In genomic region chr2:85095906-85096305, GRCm38 (mm10) we compare ENCODE assay signal across 12 mouse cellular contexts. TPM values are rescaled to one million over a fixed set of nuclear protein-coding genes. Genes with fewer than 3 reads are reported as not detected.
DNase-seq lines count a peak whose midpoint lies in the region; ATAC-seq lines count a peak whose summit lies in the region.
"Had no signal": no experiment of that assay in that cellular context is flagged by ENCODE, and none has a peak within 500 bp of the region (broad histone marks: within the 10 kb centered on the region; RNA-seq: fewer than 3 reads in every experiment).

No protein-coding gene starts in this region.

- H3K27me3 ChIP-seq in forebrain, embryonic 10.5 days (ENCODE audit: poor library complexity, severe bottlenecking), result no peaks in the 10 kb centered on the region
- H3K27me3 ChIP-seq in forebrain, embryonic 16.5 days (replicated peaks; ENCODE audit: control insufficient read depth, insufficient read depth, low read length), result no peaks in the 10 kb centered on the region
- no peaks in the 10 kb centered on the region for H3K27me3 ChIP-seq in limb, embryonic 10.5 days (ENCODE audit: low read depth, poor library complexity, severe bottlenecking)
- H3K27me3 ChIP-seq in midbrain, embryonic 14.5 days (ENCODE audit: control insufficient read depth, insufficient read depth, low read length), result no peaks in the 10 kb centered on the region
- H3K27me3 ChIP-seq in kidney, embryonic 14.5 days (ENCODE audit: control insufficient read depth, insufficient read depth, low read length), result no peaks in the 10 kb centered on the region

- 32% methylated on average over 5 of the region's 5 CpGs for WGBS in forebrain, embryonic 10.5 days
- 10% methylated on average over 5 of the region's 5 CpGs for WGBS in forebrain, embryonic 16.5 days
- WGBS in limb, embryonic 10.5 days, result 63% methylated on average over 5 of the region's 5 CpGs
- WGBS in midbrain, embryonic 14.5 days, result 47% methylated on average over 5 of the region's 5 CpGs
- 60% methylated on average over 5 of the region's 5 CpGs for WGBS in kidney, embryonic 14.5 days

- H3K4me2 ChIP-seq in forebrain, embryonic 16.5 days (ENCODE audit: low read length), result no peak overlapping the region
- no peak overlapping the region for H3K4me2 ChIP-seq in midbrain, embryonic 14.5 days (ENCODE audit: low read length)
- no peak overlapping the region for H3K4me2 ChIP-seq in kidney, embryonic 14.5 days (replicated peaks; ENCODE audit: low read depth, low read length)

- no peak for DNase-seq in forebrain, embryonic 10.5 days (ENCODE audit: extremely low spot score, low spot score)
- DNase-seq in lung, postnatal 4 days, result peak; percentile 3 to 34
- no peak for DNase-seq in lung, postnatal 25 days (ENCODE audit: low spot score)
- no peak for DNase-seq in limb, embryonic 10.5 days (ENCODE audit: low spot score)
- DNase-seq in midbrain, embryonic 14.5 days, result no peak
- no peak for DNase-seq in kidney, postnatal 14 days
- DNase-seq: cerebellum, postnatal 25 days; heart, postnatal 36 days; kidney, postnatal 25 days; lung, postnatal 36 days had no signal

- ATAC-seq in forebrain, embryonic 16.5 days, result no peak
- no peak; the same call in 1 of the 2 replicates for ATAC-seq in midbrain, embryonic 14.5 days (ENCODE audit: low FRiP score, low TSS enrichment)
- ATAC-seq in kidney, embryonic 14.5 days (ENCODE audit: low FRiP score, low TSS enrichment), result no peak

- peaks cover 10% of the 10 kb centered on the region for H3K4me1 ChIP-seq in forebrain, embryonic 10.5 days
- H3K4me1 ChIP-seq in forebrain, embryonic 16.5 days (replicated peaks; ENCODE audit: control insufficient read depth, insufficient read depth, low read length), result no peaks in the 10 kb centered on the region
- H3K4me1 ChIP-seq in limb, embryonic 10.5 days, result no peaks in the 10 kb centered on the region
- no peaks in the 10 kb centered on the region for H3K4me1 ChIP-seq in midbrain, embryonic 14.5 days (ENCODE audit: control insufficient read depth, insufficient read depth, low read length)
- H3K4me1 ChIP-seq in kidney, embryonic 14.5 days (ENCODE audit: control insufficient read depth, insufficient read depth, low read length), result no peaks in the 10 kb centered on the region

- no peaks in the 10 kb centered on the region for H3K9me3 ChIP-seq in forebrain, embryonic 10.5 days
- H3K9me3 ChIP-seq in forebrain, embryonic 16.5 days (ENCODE audit: control insufficient read depth, low read length), result no peaks in the 10 kb centered on the region
- H3K9me3 ChIP-seq in limb, embryonic 10.5 days (replicated peaks), result no peaks in the 10 kb centered on the region
- no peaks in the 10 kb centered on the region for H3K9me3 ChIP-seq in midbrain, embryonic 14.5 days (ENCODE audit: control insufficient read depth, low read length)
- no peaks in the 10 kb centered on the region; the same call in 1 of the 2 replicates for H3K9me3 ChIP-seq in kidney, embryonic 14.5 days (ENCODE audit: control insufficient read depth, low read length)

- H3K4me3 ChIP-seq in forebrain, embryonic 10.5 days, result no peak overlapping the region
- no peak overlapping the region for H3K4me3 ChIP-seq in forebrain, embryonic 16.5 days (replicated peaks; ENCODE audit: low read length)
- H3K4me3 ChIP-seq in limb, embryonic 10.5 days, result no peak overlapping the region
- no peak overlapping the region for H3K4me3 ChIP-seq in midbrain, embryonic 14.5 days (replicated peaks; ENCODE audit: low read depth, low read length)
- H3K4me3 ChIP-seq in kidney, embryonic 14.5 days (ENCODE audit: low read length), result no peak overlapping the region

- peak overlapping the region; percentile 49; the same call in 1 of the 2 replicates for H3K27ac ChIP-seq in forebrain, embryonic 10.5 days
- no peak overlapping the region for H3K27ac ChIP-seq in forebrain, embryonic 16.5 days (ENCODE audit: low read length)
- H3K27ac ChIP-seq in limb, embryonic 10.5 days, result 0 out of 2 replicates have a peak overlapping the region, but pooled peaks have one; percentile 37
- 0 out of 2 replicates have a peak overlapping the region, but pooled peaks have one; percentile 20 for H3K27ac ChIP-seq in midbrain, embryonic 14.5 days (replicated peaks; ENCODE audit: low read depth, low read length)
- H3K27ac ChIP-seq in kidney, embryonic 14.5 days (ENCODE audit: low read depth, low read length), result no peak overlapping the region

- no peaks in the 10 kb centered on the region for H3K36me3 ChIP-seq in forebrain, embryonic 10.5 days (replicated peaks)
- no peaks in the 10 kb centered on the region for H3K36me3 ChIP-seq in forebrain, embryonic 16.5 days (ENCODE audit: control insufficient read depth, insufficient read depth)
- H3K36me3 ChIP-seq in limb, embryonic 10.5 days, result no peaks in the 10 kb centered on the region
- H3K36me3 ChIP-seq in midbrain, embryonic 14.5 days (ENCODE audit: control insufficient read depth, insufficient read depth, low read length), result no peaks in the 10 kb centered on the region
- no peaks in the 10 kb centered on the region for H3K36me3 ChIP-seq in kidney, embryonic 14.5 days (ENCODE audit: control insufficient read depth, insufficient read depth, low read length)

- H3K9ac ChIP-seq in forebrain, embryonic 16.5 days (replicated peaks; ENCODE audit: low read depth, low read length), result no peak overlapping the region
- H3K9ac ChIP-seq in midbrain, embryonic 14.5 days (replicated peaks; ENCODE audit: low read length), result no peak overlapping the region
- no peak overlapping the region for H3K9ac ChIP-seq in kidney, embryonic 14.5 days (ENCODE audit: low read depth, low read length)

RNA-seq across cellular contexts. Expression of gene Aplnr, which starts 40.1 kb away (rescaled TPM):
- polyA plus RNA-seq in forebrain, embryonic 10.5 days (2016; fragmentation: Nextera tagmentation; extraction: Ambion mirVana), result 37.6 and 38.8 TPM in 2 replicates
- 20.7 and 34.3 TPM in 2 replicates for polyA plus RNA-seq in forebrain, embryonic 16.5 days (2015; fragmentation: Nextera tagmentation; extraction: Ambion mirVana)
- 32.9 and 40.6 TPM in 2 replicates for polyA plus RNA-seq in limb, embryonic 10.5 days (2016; fragmentation: Nextera tagmentation; extraction: Ambion mirVana)
- polyA plus RNA-seq in midbrain, embryonic 14.5 days (2014; fragmentation: Nextera tagmentation; extraction: Ambion mirVana), result 10.7 and 27.7 TPM in 2 replicates
- polyA plus RNA-seq in kidney, embryonic 14.5 days (2014; fragmentation: Nextera tagmentation; extraction: Ambion mirVana), result 54.0 and 67.7 TPM in 2 replicates

RNA-seq across cellular contexts. Expression of gene Tnks1bp1, which starts 48.1 kb away (rescaled TPM):
- polyA plus RNA-seq in forebrain, embryonic 10.5 days (2016; fragmentation: Nextera tagmentation; extraction: Ambion mirVana), result 26.6 and 36.1 TPM in 2 replicates
- polyA plus RNA-seq in forebrain, embryonic 16.5 days (2015; fragmentation: Nextera tagmentation; extraction: Ambion mirVana), result 24.0 and 26.2 TPM in 2 replicates
- polyA plus RNA-seq in limb, embryonic 10.5 days (2016; fragmentation: Nextera tagmentation; extraction: Ambion mirVana), result 28.7 and 32.0 TPM in 2 replicates
- polyA plus RNA-seq in midbrain, embryonic 14.5 days (2014; fragmentation: Nextera tagmentation; extraction: Ambion mirVana), result 7.9 and 10.4 TPM in 2 replicates
- 8.1 and 10.1 TPM in 2 replicates for polyA plus RNA-seq in kidney, embryonic 14.5 days (2014; fragmentation: Nextera tagmentation; extraction: Ambion mirVana)

RNA-seq across cellular contexts. Expression of gene P2rx3, which starts 58.6 kb away (rescaled TPM):
- 2.7 and 3.6 TPM in 2 replicates for polyA plus RNA-seq in forebrain, embryonic 10.5 days (2016; fragmentation: Nextera tagmentation; extraction: Ambion mirVana)
- 0.66 and 1.1 TPM in 2 replicates for polyA plus RNA-seq in forebrain, embryonic 16.5 days (2015; fragmentation: Nextera tagmentation; extraction: Ambion mirVana)
- polyA plus RNA-seq in limb, embryonic 10.5 days (2016; fragmentation: Nextera tagmentation; extraction: Ambion mirVana), result 2.1 and 2.8 TPM in 2 replicates
- polyA plus RNA-seq in midbrain, embryonic 14.5 days (2014; fragmentation: Nextera tagmentation; extraction: Ambion mirVana), result 0.91 and 1.5 TPM in 2 replicates
- polyA plus RNA-seq in kidney, embryonic 14.5 days (2014; fragmentation: Nextera tagmentation; extraction: Ambion mirVana), result 0.53 and 0.86 TPM in 2 replicates

RNA-seq across cellular contexts. Expression of gene Ssrp1, which starts 58.9 kb away (rescaled TPM):
- polyA plus RNA-seq in forebrain, embryonic 10.5 days (2016; fragmentation: Nextera tagmentation; extraction: Ambion mirVana), result 433 and 446 TPM in 2 replicates
- 228 and 250 TPM in 2 replicates for polyA plus RNA-seq in forebrain, embryonic 16.5 days (2015; fragmentation: Nextera tagmentation; extraction: Ambion mirVana)
- polyA plus RNA-seq in limb, embryonic 10.5 days (2016; fragmentation: Nextera tagmentation; extraction: Ambion mirVana), result 421 and 433 TPM in 2 replicates
- 160 and 204 TPM in 2 replicates for polyA plus RNA-seq in midbrain, embryonic 14.5 days (2014; fragmentation: Nextera tagmentation; extraction: Ambion mirVana)
- 260 and 334 TPM in 2 replicates for polyA plus RNA-seq in kidney, embryonic 14.5 days (2014; fragmentation: Nextera tagmentation; extraction: Ambion mirVana)

Comparison
In these comparisons a context has a peak if more than half of its experiments do, and no peak if none do; other contexts are left out.
1. DNase-seq: peak in lung, postnatal 4 days (2 of 2); none in forebrain, embryonic 10.5 days (single experiment), lung, postnatal 25 days (single experiment), limb, embryonic 10.5 days (single experiment), midbrain, embryonic 14.5 days (single experiment) and kidney, postnatal 14 days (single experiment).
2. H3K27ac ChIP-seq: peak in forebrain, embryonic 10.5 days (single experiment), limb, embryonic 10.5 days (single experiment) and midbrain, embryonic 14.5 days (single experiment); none in forebrain, embryonic 16.5 days (single experiment) and kidney, embryonic 14.5 days (single experiment).